ENCODE assay signal across 26 mouse cellular contexts in the genomic region with DNA sequence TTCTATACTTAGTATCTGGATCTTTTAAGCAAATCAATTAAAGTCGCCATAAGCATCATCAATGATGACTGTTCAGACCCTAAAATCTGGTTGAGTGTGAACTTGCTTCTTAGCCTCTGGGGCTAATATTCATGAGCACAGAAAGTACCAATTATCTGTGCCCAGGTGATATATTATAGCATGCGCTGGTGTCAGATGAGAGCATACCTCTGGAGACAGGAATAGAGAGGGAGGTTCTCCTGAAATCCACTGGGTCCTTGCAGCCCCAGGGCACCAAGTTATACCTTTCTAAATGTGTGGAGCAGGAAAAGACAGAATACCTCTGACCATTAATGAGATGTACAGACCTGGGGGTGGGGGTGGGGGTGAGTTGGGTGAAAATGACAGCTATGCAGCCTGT.
"Had no signal": no experiment of that assay in that cellular context is flagged by ENCODE, and none has a peak within 500 bp of the region (broad histone marks: within the 10 kb centered on the region; RNA-seq: fewer than 3 reads in every experiment).

No protein-coding gene starts in this region.

- H3K9ac ChIP-seq: heart, embryonic 13.5 days; heart, embryonic 15.5 days; hindbrain, embryonic 12.5 days; hindbrain, embryonic 15.5 days; intestine, embryonic 15.5 days; limb, embryonic 12.5 days had no signal

- DNase-seq: gastrocnemius, adult 2 months; gastrocnemius, postnatal 10 days; gastrocnemius, postnatal 25 days; heart, adult 2 months; heart, postnatal 14 days; heart, postnatal 4 days; kidney, adult 18-20 months; kidney, adult 8-10 months; kidney, postnatal 10 days; kidney, postnatal 25 days; kidney, postnatal 4 days; liver had no signal

- H3K36me3 ChIP-seq: heart, embryonic 13.5 days; heart, embryonic 15.5 days; hindbrain, embryonic 10.5 days; hindbrain, embryonic 12.5 days; intestine, embryonic 15.5 days; limb, embryonic 10.5 days; limb, embryonic 12.5 days had no signal

- H3K4me1 ChIP-seq: heart, embryonic 15.5 days; hindbrain, embryonic 10.5 days; hindbrain, embryonic 12.5 days; hindbrain, embryonic 15.5 days; intestine, embryonic 15.5 days; limb, embryonic 10.5 days; limb, embryonic 12.5 days had no signal

- H3K4me3 ChIP-seq: gastrocnemius, adult 2 months; heart, adult 2 months; heart, embryonic 13.5 days; heart, embryonic 15.5 days; hindbrain, embryonic 10.5 days; hindbrain, embryonic 12.5 days; hindbrain, embryonic 15.5 days; intestine, embryonic 15.5 days; layer of hippocampus, adult 2 months; left cerebral cortex, adult 2 months; limb, embryonic 10.5 days; limb, embryonic 12.5 days had no signal

- H3K9me3 ChIP-seq: heart, embryonic 13.5 days; heart, embryonic 15.5 days; hindbrain, embryonic 10.5 days; hindbrain, embryonic 12.5 days; hindbrain, embryonic 15.5 days; intestine, embryonic 15.5 days; limb, embryonic 10.5 days; limb, embryonic 12.5 days had no signal

- H3K27ac ChIP-seq: gastrocnemius, adult 2 months; heart, adult 2 months; heart, embryonic 13.5 days; heart, embryonic 15.5 days; hindbrain, embryonic 10.5 days; hindbrain, embryonic 12.5 days; hindbrain, embryonic 15.5 days; intestine, embryonic 15.5 days; layer of hippocampus, adult 2 months; left cerebral cortex, adult 2 months; limb, embryonic 10.5 days; limb, embryonic 12.5 days had no signal

- H3K4me2 ChIP-seq: heart, embryonic 11.5 days; heart, embryonic 13.5 days; heart, embryonic 15.5 days; hindbrain, embryonic 12.5 days; hindbrain, embryonic 15.5 days; intestine, embryonic 15.5 days; limb, embryonic 12.5 days had no signal

- H3K27me3 ChIP-seq: heart, embryonic 13.5 days; heart, embryonic 15.5 days; hindbrain, embryonic 12.5 days; hindbrain, embryonic 15.5 days; intestine, embryonic 15.5 days; limb, embryonic 12.5 days had no signal

- ATAC-seq: forebrain, embryonic 16.5 days; inflammation-experienced regulatory T-cells, adult 6 months; intestine, embryonic 15.5 days; intestine, postnatal 0 days had no signal
